Mouse (Mus musculus): Measurements from ENCODE around the gene Acnat1. TPM values are rescaled to one million over a fixed set of nuclear protein-coding genes. Genes with fewer than 3 reads are reported as not detected.
"Not testable (repeated sequence)": the region's sequence is repeated elsewhere in the genome, so short reads cannot be mapped to it uniquely, and the experiment has no call there.

The Acnat1 gene
- polyA plus RNA-seq, 1 experiment from 2014 or later = 4.4 TPM

DNA sequence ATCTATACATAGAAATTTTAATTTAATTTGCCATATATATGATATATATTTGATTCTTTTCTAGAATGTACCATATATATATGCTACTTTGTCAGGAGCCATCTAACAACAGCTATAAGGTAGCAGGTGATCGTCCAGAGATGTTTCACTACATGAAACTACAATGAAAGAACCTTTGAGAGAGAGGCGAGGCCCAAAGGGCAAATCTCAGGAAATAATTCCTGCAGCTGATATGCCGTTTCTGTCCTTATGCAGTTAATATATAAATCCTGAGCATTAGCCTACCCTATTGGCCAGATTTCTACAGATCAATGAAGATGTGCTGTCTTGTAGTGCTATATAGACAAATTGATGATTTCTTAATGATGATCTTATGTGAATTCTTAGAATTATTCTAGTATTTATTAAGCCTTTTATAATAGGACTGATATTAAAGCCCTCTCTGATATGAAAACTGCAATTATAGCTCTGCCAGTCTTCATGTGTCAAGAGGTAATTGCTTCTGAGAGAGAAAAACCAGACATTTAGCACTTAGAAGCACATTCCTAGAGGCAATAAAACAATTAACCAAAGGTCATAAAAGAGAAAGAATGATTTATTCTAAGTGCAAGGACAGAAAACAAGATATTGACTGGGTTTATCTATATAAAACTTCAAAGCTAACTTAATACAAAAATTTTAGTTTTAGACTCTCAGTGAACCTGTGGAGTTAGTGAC is 4.1 kb downstream of the Acnat1 start:
- no peak overlapping the region for H3K4me2 ChIP-seq (ENCODE audit: low read depth, low read length)
- no peaks in the 10 kb centered on the region for H3K27me3 ChIP-seq (ENCODE audit: insufficient read depth, low read length)
- no peaks in the 10 kb centered on the region; the same call in 1 of the 2 replicates for H3K36me3 ChIP-seq (replicated peaks; ENCODE audit: insufficient read depth, low read length)
- H3K9me3 ChIP-seq (ENCODE audit: low read length) = 0 out of 2 replicates have a peak, but pooled peaks cover 3% of the 10 kb centered on the region
- no peak overlapping the region for H3K9ac ChIP-seq (replicated peaks)
- 72% methylated on average over 3 of the region's 3 CpGs for WGBS (ENCODE audit: insufficient replicate concordance)
- TF ChIP-seq EP300 (IDR thresholded peaks at IDR 0.05; ENCODE audit: low read depth) = no peak
- TF ChIP-seq CTCF (IDR thresholded peaks at IDR 0.05; ENCODE audit: low read depth) = no peak
- H3K4me3 ChIP-seq (ENCODE audit: low read depth, low read length) = no peak overlapping the region
- no peak for DNase-seq
- H3K27ac ChIP-seq (ENCODE audit: low read depth) = no peak overlapping the region
- no peak for ATAC-seq
- peaks cover 1% of the 10 kb centered on the region for H3K4me1 ChIP-seq (ENCODE audit: insufficient read depth)

GRCm38 (mm10) chr4:49467360-49467759 is 6.4 kb downstream of the Acnat1 start:
- no peak overlapping the region for H3K9ac ChIP-seq (replicated peaks)
- no peaks in the 10 kb centered on the region; the same call in 1 of the 2 replicates for H3K36me3 ChIP-seq (replicated peaks; ENCODE audit: insufficient read depth, low read length)
- no peak overlapping the region for H3K4me3 ChIP-seq (ENCODE audit: low read depth, low read length)
- WGBS (ENCODE audit: insufficient replicate concordance) = 79% methylated on average over 6 of the region's 6 CpGs
- TF ChIP-seq EP300 (IDR thresholded peaks at IDR 0.05; ENCODE audit: low read depth) (no peak), CTCF (IDR thresholded peaks at IDR 0.05; ENCODE audit: low read depth) (peak; percentile 28)
- no peak overlapping the region for H3K27ac ChIP-seq (ENCODE audit: low read depth)
- no peak for ATAC-seq
- H3K4me2 ChIP-seq (ENCODE audit: low read depth, low read length) = no peak overlapping the region
- H3K9me3 ChIP-seq (ENCODE audit: low read length) = 0 out of 2 replicates have a peak, but pooled peaks cover 3% of the 10 kb centered on the region
- no peaks in the 10 kb centered on the region for H3K27me3 ChIP-seq (ENCODE audit: insufficient read depth, low read length)
- no peaks in the 10 kb centered on the region for H3K4me1 ChIP-seq (ENCODE audit: insufficient read depth)
- no peak for DNase-seq

DNA sequence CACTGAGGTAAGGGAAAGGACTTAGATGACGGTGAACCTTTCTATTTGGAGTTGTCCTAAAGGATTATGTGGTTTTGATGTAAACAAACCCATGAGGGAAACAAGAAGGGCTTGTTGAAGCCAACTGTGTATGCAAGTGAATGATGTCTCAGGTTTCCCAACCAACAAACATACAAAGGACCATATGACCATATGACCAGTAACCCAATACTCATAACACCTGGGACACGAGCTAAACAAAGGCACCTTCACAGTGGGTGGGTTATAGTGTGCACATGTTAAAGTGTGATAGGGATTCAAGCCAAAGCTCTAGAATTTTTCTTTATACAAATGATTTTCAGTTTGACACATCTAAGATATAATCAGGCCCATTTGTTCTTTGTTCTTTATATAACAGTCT is 17.5 kb downstream of the Acnat1 start:
- no peak for ATAC-seq

DNA sequence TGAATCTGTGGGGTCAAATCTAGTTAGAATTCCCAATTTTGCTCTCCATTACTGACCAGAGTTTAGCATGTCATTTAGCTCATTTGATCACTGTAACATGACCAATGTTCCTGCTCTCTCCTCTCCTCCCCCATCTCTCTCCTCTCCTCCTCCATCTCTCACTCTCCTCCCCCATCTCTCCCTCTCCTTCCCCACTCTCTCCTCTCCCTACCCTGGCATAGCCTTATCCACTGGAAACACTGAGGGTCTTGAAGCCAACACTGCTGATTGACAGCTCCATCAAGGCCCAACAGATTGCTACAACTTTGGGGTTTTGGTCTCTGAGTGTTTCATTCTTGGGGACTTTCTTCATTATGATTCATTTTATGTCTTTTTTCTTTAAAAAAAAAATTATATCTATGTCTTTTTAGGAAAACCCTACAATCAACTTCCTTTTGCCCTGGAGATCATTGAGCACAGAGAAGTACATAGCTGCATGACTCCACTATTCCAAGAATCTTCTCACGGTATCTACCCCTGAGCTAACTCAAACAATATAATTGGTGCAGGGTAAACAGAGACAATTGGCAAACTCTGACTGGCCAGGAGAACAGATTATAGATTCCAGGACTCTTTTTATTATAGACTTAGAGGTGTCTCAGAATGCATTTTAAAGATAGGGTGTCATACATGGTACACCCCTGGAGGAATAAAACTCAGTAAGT is 21.7 kb downstream of the Acnat1 start:
- Histone ChIP-seq H3K4me1 (ENCODE audit: insufficient read depth) (peaks cover 5% of the 10 kb centered on the region; the same call in 1 of the 2 replicates), H3K4me3 (ENCODE audit: low read depth, low read length) (no peak overlapping the region), H3K27ac (ENCODE audit: low read depth) (peak overlapping the region; percentile 76), H3K9ac (replicated peaks) (no peak overlapping the region), H3K36me3 (replicated peaks; ENCODE audit: insufficient read depth, low read length) (no peaks in the 10 kb centered on the region), H3K4me2 (ENCODE audit: low read depth, low read length) (no peak overlapping the region; the same call in 1 of the 2 replicates), H3K27me3 (ENCODE audit: insufficient read depth, low read length) (no peaks in the 10 kb centered on the region), H3K9me3 (ENCODE audit: low read length) (no peaks in the 10 kb centered on the region)
- DNase-seq (no peak), ATAC-seq (peak; percentile 48)
- 51% methylated on average over 1 of the region's 1 CpGs for WGBS (ENCODE audit: insufficient replicate concordance)
- TF ChIP-seq EP300 (IDR thresholded peaks at IDR 0.05; ENCODE audit: low read depth) (no peak), CTCF (IDR thresholded peaks at IDR 0.05; ENCODE audit: low read depth) (no peak)

More for the DNA sequence above, 17.5 kb downstream of the Acnat1 start:
- Histone ChIP-seq H3K36me3 (replicated peaks; ENCODE audit: insufficient read depth, low read length) (no peaks in the 10 kb centered on the region), H3K4me2 (ENCODE audit: low read depth, low read length) (no peak overlapping the region), H3K27ac (ENCODE audit: low read depth) (no peak overlapping the region), H3K9me3 (ENCODE audit: low read length) (no peaks in the 10 kb centered on the region), H3K9ac (replicated peaks) (no peak overlapping the region), H3K27me3 (ENCODE audit: insufficient read depth, low read length) (no peaks in the 10 kb centered on the region), H3K4me3 (ENCODE audit: low read depth, low read length) (no peak overlapping the region), H3K4me1 (ENCODE audit: insufficient read depth) (peaks cover 5% of the 10 kb centered on the region; the same call in 1 of the 2 replicates)
- DNase-seq = no peak
- TF ChIP-seq EP300 (IDR thresholded peaks at IDR 0.05; ENCODE audit: low read depth) = no peak
- TF ChIP-seq CTCF (IDR thresholded peaks at IDR 0.05; ENCODE audit: low read depth) = no peak
- WGBS (ENCODE audit: insufficient replicate concordance) = 70% methylated on average over 2 of the region's 2 CpGs

- TF ChIP-seq EP300 (IDR thresholded peaks at IDR 0.05; ENCODE audit: low read depth) = 0 out of 2 replicates have a peak, but pooled peaks have one; percentile 30
- not testable (repeated sequence) for H3K9me3 ChIP-seq (ENCODE audit: low read length); H3K36me3 ChIP-seq (replicated peaks; ENCODE audit: insufficient read depth, low read length); H3K4me2 ChIP-seq (ENCODE audit: low read depth, low read length); DNase-seq; H3K4me3 ChIP-seq (ENCODE audit: low read depth, low read length); H3K27me3 ChIP-seq (ENCODE audit: insufficient read depth, low read length); H3K4me1 ChIP-seq (ENCODE audit: insufficient read depth); H3K9ac ChIP-seq (replicated peaks)
- no CpG with 5 or more reads among the region's 1 CpGs for WGBS (ENCODE audit: insufficient replicate concordance)
- ATAC-seq = peak; percentile 81
- H3K27ac ChIP-seq (ENCODE audit: low read depth) = peak overlapping the region; percentile 78
These were observed 22.4 kb downstream of the Acnat1 start for GRCm38 (mm10) chr4:49451133-49451847.

DNA sequence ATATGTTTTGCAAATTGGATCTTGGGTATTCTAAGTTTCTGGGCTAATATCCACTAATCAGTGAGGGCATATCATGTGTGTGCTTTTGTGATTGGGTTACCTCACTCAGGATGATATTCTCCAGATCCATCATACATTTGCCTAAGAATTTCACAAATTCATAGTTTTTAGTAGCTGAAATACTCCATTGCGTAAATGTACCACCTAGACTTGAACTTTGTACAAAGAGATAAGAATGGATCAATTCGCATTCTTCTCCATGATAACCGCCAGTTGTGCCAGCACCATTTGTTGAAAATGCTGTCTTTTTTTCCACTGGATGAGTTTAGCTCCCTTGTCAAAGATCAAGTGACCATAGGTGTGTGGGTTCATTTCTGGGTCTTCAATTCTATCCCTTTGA is 36.7 kb downstream of the Acnat1 start:
- not testable (repeated sequence) for H3K9me3 ChIP-seq (ENCODE audit: low read length); DNase-seq; ATAC-seq; H3K4me2 ChIP-seq (ENCODE audit: low read depth, low read length); H3K36me3 ChIP-seq (replicated peaks; ENCODE audit: insufficient read depth, low read length); H3K4me3 ChIP-seq (ENCODE audit: low read depth, low read length); H3K27me3 ChIP-seq (ENCODE audit: insufficient read depth, low read length); H3K9ac ChIP-seq (replicated peaks); H3K27ac ChIP-seq (ENCODE audit: low read depth); H3K4me1 ChIP-seq (ENCODE audit: insufficient read depth)
- 64% methylated on average over 3 of the region's 3 CpGs for WGBS (ENCODE audit: insufficient replicate concordance)

DNA sequence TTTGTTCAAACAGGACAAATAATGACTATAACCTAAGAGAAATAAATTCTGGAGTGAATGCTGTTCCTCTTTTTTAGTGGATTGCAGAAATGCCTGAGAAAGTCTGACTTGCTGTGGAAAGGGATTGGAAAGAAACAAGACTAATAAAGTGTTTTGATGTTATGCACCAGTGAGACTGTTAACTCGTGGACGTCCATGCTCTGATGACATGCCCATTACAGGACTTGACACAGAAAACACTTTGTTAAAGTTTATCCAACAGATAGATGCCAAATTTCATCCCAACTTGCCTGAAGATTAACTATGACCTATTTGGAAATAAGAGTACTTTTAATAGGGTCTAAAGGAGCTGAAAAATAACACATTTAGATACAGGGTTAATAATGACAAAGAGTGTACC is 63.6 kb downstream of the Acnat1 start:
- H3K27me3 ChIP-seq (ENCODE audit: insufficient read depth, low read length); H3K4me3 ChIP-seq (ENCODE audit: low read depth, low read length); H3K9ac ChIP-seq (replicated peaks); H3K4me2 ChIP-seq (ENCODE audit: low read depth, low read length); H3K4me1 ChIP-seq (ENCODE audit: insufficient read depth); H3K36me3 ChIP-seq (replicated peaks; ENCODE audit: insufficient read depth, low read length); H3K27ac ChIP-seq (ENCODE audit: low read depth); H3K9me3 ChIP-seq (ENCODE audit: low read length); DNase-seq: not testable (repeated sequence)
- WGBS (ENCODE audit: insufficient replicate concordance) = 51% methylated on average over 2 of the region's 2 CpGs
- ATAC-seq = peak; percentile 49; the same call in 1 of the 2 replicates

DNA sequence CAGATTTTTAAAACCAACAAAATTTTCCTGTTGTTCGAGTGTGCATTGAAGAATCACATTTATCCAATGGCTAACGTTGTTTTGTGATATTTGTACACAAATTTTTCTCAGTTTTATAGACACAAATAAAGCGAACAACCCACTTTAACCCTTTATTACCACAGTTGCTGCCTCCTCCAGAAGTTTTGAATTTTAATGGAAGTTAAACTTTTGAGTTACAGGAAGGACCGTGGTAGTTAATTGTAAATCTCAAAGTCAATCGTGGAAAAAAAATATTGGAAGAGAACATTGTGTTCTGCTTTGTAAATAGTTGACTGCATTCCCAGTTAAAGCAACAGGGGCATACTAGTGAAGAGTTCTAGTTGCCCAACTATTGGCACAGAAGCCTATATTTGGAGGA is 65.8 kb downstream of the Acnat1 start, which contains the start of gene Acnat2:
TSS of gene Acnat2 (minus strand) at position 195 of the 400 bp plus-strand sequence.
- H3K36me3 ChIP-seq (replicated peaks; ENCODE audit: insufficient read depth, low read length); H3K4me2 ChIP-seq (ENCODE audit: low read depth, low read length); DNase-seq; H3K9ac ChIP-seq (replicated peaks); H3K4me1 ChIP-seq (ENCODE audit: insufficient read depth); H3K27ac ChIP-seq (ENCODE audit: low read depth); H3K9me3 ChIP-seq (ENCODE audit: low read length); H3K4me3 ChIP-seq (ENCODE audit: low read depth, low read length); H3K27me3 ChIP-seq (ENCODE audit: insufficient read depth, low read length): not testable (repeated sequence)
- ATAC-seq = peak; percentile 86
- WGBS (ENCODE audit: insufficient replicate concordance) = 66% methylated on average over 5 of the region's 5 CpGs

All from liver, postnatal 0 days (tissue).